Mouse (Mus musculus) CH12.LX (cell line): Measurements from ENCODE around the gene Nab1.

Source experiments
- CHD1 ChIP-seq: IDR thresholded peaks from 2 replicates; pipeline ENCODE4 v1.6.1; 2012; ENCODE audit warnings: low read depth, low read length, improper control_type of control experiment, inconsistent platforms
- CTCF ChIP-seq, 2 experiments: IDR thresholded peaks in 1 of 2; conservative IDR thresholded peaks in 1 of 2; 2 replicates each; pipeline ENCODE4 v1.5.1; 2011 to 2012; ENCODE audit warnings: low read depth in 2 of 2, low read length in 2 of 2, improper control_type of control experiment in 1 of 2, inconsistent platforms in 1 of 2, mild to moderate bottlenecking in 1 of 2, moderate library complexity in 1 of 2
- ELF1 ChIP-seq: IDR thresholded peaks from 2 replicates; pipeline ENCODE4 v1.6.1; 2014; ENCODE audit warnings: low read depth, mild to moderate bottlenecking, inconsistent platforms, low read length, improper control_type of control experiment
- EP300 ChIP-seq: IDR thresholded peaks from 2 replicates; pipeline ENCODE4 v1.6.1; 2011; ENCODE audit warnings: low read length, improper control_type of control experiment
- ETS1 ChIP-seq: conservative IDR thresholded peaks from 2 replicates; pipeline ENCODE4 v1.6.1; 2012; ENCODE audit warnings: low read depth, mild to moderate bottlenecking, inconsistent platforms, low read length, improper control_type of control experiment, moderate library complexity
- JUND ChIP-seq: conservative IDR thresholded peaks from 2 replicates; pipeline ENCODE4 v1.6.1; 2011; ENCODE audit warnings: low read depth, low read length, improper control_type of control experiment
- KAT2A ChIP-seq: IDR thresholded peaks from 2 replicates; pipeline ENCODE4 v1.6.1; 2012; ENCODE audit warnings: low read length, improper control_type of control experiment, inconsistent platforms; ENCODE audit not compliant: insufficient replicate concordance
- MAX ChIP-seq: IDR thresholded peaks from 2 replicates; pipeline ENCODE4 v1.6.1; 2011; ENCODE audit warnings: low read length, improper control_type of control experiment
- MYC ChIP-seq: IDR thresholded peaks from 2 replicates; pipeline ENCODE4 v1.6.1; 2011; ENCODE audit warnings: low read depth, mild to moderate bottlenecking, improper control_type of control experiment, low read length
- NELFE ChIP-seq: IDR thresholded peaks from 2 replicates; pipeline ENCODE4 v1.6.1; 2011; ENCODE audit warnings: low read depth, low read length, improper control_type of control experiment
- POLR2A ChIP-seq: IDR thresholded peaks from 2 replicates; pipeline ENCODE4 v1.6.1; 2011; ENCODE audit warnings: low read depth, mild to moderate bottlenecking, improper control_type of control experiment, low read length
- RCOR1 ChIP-seq: conservative IDR thresholded peaks from 2 replicates; pipeline ENCODE4 v1.6.1; 2012; ENCODE audit warnings: low read depth, mild to moderate bottlenecking, inconsistent platforms, low read length, improper control_type of control experiment
- ZKSCAN1 ChIP-seq: IDR thresholded peaks from 2 replicates; pipeline ENCODE4 v1.6.1; 2012; ENCODE audit warnings: low read depth, inconsistent platforms, low read length, improper control_type of control experiment, borderline replicate concordance

DNA sequence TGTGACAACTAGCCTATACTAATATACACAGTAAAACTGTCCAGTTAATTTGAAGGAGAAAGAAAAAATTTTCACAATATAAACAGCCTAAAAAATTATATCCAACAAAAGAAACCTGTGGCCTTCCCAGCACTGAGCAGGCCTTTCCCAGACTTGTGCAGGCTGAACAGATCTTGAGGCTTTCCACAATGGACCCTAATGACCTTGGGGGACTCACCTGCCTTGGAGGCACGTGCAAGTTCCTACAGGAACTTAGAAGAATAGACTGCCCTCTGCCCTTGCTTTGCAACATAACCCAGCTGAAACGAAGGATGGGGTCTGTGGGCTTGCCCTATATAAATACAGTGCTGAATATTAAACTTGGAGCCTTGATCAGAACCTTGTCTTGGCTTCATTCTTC is 26.8 kb upstream of the Nab1 start:
- no peak for TF ChIP-seq NELFE
- no peak for TF ChIP-seq CHD1
- no peak for TF ChIP-seq CTCF (conservative IDR thresholded peaks at IDR 0.05 in 1 of 2, IDR thresholded peaks at IDR 0.05 in 1 of 2; ENCODE audit: low read depth in 2 of 2, low read length in 2 of 2)
- TF ChIP-seq EP300 = no peak
- no peak for TF ChIP-seq RCOR1
- TF ChIP-seq KAT2A = no peak
- no peak for TF ChIP-seq ZKSCAN1
- no peak for TF ChIP-seq MYC
- no peak for TF ChIP-seq ELF1
- no peak for TF ChIP-seq POLR2A
- TF ChIP-seq MAX = no peak
- TF ChIP-seq ETS1 = no peak
- TF ChIP-seq JUND = no peak
